Mouse (Mus musculus): ENCODE measurements around the gene Erg. TPM values are rescaled to one million over a fixed set of nuclear protein-coding genes. Genes with fewer than 3 reads are reported as not detected.

The Erg gene
- total RNA-seq (2021), result 10 to 100 TPM; 15.6 to 19.5 TPM
- long read RNA-seq, experiment 1, partial matches to known transcripts, result 0 of 4 reads
- long read RNA-seq, experiment 1, other reads (novel, unspliced or antisense), result 4 of 4 reads
- long read RNA-seq, experiment 2, partial matches to known transcripts, result 0 of 1 reads
- long read RNA-seq, experiment 2, other reads (novel, unspliced or antisense), result 1 of 1 reads

DNA sequence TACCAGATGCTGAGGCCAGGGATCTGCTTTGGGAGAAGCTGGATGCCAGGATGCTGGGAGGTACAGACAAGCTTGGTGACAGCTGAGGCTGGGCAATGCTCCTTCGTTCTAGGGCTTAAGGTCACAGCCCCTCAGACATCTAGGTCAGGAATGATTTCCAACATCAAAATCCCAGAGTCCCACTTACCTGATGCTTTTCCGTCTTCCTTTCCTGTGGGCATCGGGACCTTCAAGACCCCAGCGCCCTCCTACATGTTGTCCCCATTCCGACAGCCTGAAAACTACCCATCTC lies at the start of gene Erg:
Gene Erg, minus strand, starts transcription at position 283 of the 292 bp plus-strand sequence.
- no peak for DNase-seq

DNA sequence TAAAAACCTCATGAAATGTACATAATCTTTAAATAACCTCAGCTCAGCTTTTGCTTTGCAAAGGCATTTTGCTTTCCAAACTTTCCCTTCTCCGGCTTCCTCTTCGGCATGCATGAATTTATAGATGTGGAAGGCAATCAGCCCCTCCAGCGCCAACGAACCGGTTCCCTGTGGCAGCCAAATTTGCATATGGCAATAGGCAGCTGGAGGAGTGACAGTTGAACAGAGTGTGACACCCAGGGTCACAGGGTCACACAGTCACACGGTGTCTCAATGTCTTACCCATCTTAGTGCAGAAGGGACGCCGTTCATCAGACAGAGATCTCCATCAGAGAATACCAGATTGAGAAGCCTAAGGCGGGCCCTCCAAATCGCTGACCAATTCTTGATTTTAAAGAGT lies 45.4 kb upstream of the Erg start:
- no peak for DNase-seq

- DNase-seq, result no peak
These were observed 37.7 kb upstream of the Erg start for GRCm38 (mm10) chr16:95623876-95624770.

GRCm38 (mm10) chr16:95623056-95623455 lies 36.7 kb upstream of the Erg start:
- DNase-seq, result no peak

DNA sequence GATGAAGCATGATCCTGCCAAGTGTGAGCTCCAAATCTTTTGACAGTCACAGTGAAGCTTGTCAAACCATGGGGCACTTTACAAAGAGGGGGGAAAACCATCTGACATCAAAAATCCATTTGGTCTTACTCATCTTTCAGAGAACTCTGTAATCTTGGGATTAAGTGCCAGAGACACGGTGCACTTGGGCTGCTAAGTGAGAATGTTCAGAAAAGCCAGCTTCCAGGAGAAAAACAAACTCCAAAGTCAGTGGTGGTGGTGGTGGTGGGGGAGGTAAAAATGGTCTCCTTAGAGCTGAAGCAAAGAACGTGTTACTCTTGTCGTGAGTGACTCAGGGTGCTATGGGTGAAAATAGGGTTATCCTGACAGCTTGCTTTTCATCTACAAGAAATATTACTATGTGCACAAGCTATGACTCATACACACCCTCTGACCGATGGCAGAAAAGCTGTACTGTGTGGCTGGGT lies 33.5 kb upstream of the Erg start:
- DNase-seq, result no peak

DNA sequence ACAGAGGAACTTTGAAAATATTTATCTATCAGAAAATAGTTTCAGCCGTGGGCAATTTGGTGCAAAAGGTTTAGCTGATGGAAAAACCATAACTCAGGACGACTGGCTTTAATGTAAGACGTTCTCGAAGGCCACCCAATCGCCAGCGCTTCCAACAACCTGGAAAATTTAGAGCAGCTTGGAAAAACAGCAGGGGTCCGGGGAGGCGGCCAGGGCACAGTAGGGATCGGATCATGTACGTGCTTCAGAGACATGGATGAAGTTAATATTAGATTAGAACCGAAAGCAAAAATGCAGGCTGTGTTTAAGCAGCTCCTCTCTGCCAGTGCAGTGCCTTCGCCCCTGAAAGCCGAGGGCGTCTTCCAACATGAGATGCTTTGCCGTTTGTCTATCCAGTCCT lies 31.8 kb upstream of the Erg start:
- DNase-seq, result no peak

GRCm38 (mm10) chr16:95617720-95618119 lies 31.3 kb upstream of the Erg start:
- DNase-seq, result no peak

GRCm38 (mm10) chr16:95615579-95615978 lies 29.2 kb upstream of the Erg start:
- DNase-seq, result peak; percentile 42 to 50

- no peak for DNase-seq
These were observed 28.1 kb upstream of the Erg start for GRCm38 (mm10) chr16:95614482-95614881.

- DNase-seq, result no peak
These were observed 25.8 kb upstream of the Erg start for GRCm38 (mm10) chr16:95611982-95612746.

- no peak for DNase-seq
These were observed 22.2 kb upstream of the Erg start for GRCm38 (mm10) chr16:95608624-95609023.

DNA sequence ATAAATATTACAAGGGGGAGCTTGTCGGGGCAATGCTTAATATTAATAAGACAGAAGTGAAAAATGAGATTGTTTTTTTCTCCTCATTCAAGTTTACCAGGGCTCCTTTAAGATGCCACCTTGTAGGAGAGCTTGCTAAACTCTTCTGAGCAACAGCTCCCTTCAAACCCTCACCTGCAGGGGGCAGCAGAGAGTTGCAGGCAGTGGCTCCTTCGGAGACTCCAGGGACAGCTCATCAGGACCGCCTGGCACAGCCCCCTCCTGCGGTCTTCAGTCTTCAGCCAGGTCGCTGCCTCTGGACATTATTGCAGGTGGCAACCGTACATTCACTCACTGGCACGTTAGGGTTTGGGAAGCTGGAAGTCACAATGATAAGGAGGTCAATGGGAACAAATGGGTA lies 18.9 kb upstream of the Erg start:
- peak; percentile 86 to 92 for DNase-seq

GRCm38 (mm10) chr16:95602504-95602903 lies 16.1 kb upstream of the Erg start:
- no peak for DNase-seq

GRCm38 (mm10) chr16:95601807-95602206 lies 15.4 kb upstream of the Erg start:
- no peak for DNase-seq

DNA sequence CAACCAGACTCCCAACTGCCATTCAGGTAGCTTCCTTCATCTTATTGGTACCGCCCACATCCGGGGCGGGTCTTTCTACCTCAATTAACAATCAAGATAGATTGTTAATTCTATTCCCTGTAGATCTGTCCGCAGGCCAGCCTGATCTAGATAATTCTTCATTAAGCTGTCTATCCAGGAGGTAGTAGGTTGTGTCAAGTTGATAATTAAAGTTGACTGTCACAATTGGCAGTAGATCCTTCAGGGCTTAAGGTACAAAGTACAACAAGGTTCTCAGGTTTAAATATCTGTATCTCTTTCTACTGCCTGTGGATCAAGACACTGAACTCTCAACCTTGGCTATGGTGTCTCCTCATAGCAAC lies 14.8 kb upstream of the Erg start:
- no peak for DNase-seq

DNA sequence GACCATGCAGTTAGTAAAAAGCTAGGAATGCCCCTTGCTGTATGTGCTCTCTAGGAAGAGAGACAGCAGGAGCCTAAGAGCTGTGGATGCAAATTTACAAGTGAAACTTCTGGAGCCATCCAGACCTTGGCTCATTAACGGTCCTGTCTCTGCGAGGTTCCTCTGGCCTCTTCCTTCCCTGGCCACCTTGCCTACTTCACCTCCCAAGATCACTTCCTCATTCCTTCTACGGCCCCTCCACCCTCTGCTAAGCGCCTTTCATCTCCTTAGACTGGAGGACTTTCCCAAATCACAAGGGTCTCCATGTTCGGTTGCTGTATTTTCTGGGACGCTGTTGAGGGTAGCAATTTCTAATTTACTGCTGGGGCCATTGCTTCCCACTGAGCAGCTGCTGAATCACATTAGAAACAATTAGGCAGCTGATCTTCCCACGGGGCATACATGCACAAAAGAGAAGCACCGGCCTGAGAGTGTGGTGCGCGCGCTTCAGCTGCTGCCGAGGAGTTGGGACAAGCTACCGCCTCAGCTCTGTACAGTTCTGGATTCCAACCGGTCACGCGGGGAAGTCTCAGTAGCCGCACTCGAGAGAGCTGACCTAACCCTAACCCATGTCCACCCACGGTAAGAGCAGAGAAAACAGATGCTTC lies 14.3 kb upstream of the Erg start:
- no peak for DNase-seq

DNA sequence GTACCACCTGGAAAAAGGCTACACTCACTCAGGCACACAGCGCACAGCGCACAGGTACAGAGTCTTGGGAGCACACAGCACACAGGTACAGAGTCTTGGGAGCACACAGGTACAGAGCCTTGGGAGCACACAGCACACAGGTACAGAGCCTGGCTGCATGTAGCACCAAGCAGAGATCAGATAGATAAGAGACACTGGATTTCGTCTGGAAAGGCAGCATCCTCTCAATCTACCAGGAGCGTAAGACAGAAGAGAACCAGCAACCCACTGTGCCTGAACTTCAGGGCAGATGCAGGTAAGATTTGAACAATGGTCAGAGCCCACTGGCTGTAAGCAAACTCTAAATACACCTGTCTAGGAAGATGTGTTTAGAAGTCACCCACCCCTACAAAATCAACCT lies 12.5 kb upstream of the Erg start:
- DNase-seq, result no peak

GRCm38 (mm10) chr16:95597578-95597951 lies 11.2 kb upstream of the Erg start:
- no peak for DNase-seq

DNA sequence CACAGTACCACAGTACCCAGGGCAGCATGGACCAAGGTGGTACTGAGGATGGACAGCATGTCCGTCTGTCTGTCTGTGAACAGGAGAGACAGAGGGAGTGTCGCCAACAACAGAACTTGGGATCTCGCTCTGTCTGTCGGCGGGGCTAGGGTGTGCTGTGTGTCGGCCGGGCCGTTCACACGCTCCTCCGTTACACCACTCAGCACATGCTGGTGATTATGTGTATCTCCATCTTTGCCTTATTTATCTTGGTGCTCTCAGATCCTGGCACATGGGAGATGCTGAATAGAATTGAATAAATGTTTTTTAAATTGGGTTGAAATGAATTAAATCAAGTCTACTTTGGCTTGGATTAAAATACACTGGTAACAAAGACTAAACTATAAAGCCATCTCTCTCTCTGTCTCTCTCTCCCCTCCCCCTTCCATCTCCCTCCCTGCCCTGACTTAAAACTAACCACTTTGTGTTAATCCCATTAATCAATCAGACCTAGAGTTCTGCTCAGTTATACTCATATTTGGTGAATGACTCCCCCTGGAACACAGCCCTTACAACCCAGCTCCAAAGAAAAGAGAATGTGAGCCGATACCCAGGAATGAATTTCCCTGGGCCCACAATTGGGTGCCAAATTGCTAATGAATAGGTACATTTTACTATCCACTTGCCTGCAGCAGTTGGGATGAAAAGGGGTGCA lies 10.6 kb upstream of the Erg start:
- no peak for DNase-seq

GRCm38 (mm10) chr16:95588849-95589248 lies 2.5 kb upstream of the Erg start:
- DNase-seq, result no peak

GRCm38 (mm10) chr16:95586726-95587125 lies 333 bp upstream of the Erg start:
- no peak for DNase-seq

Measured in adrenal gland, postnatal 36 days (tissue).